Mouse (Mus musculus): ENCODE results near the gene Cnnm3. TPM values are rescaled to one million over a fixed set of nuclear protein-coding genes. Genes with fewer than 3 reads are reported as not detected.

Cnnm3 gene
- polyA plus RNA-seq, 1 experiment: 5.6 TPM

DNA sequence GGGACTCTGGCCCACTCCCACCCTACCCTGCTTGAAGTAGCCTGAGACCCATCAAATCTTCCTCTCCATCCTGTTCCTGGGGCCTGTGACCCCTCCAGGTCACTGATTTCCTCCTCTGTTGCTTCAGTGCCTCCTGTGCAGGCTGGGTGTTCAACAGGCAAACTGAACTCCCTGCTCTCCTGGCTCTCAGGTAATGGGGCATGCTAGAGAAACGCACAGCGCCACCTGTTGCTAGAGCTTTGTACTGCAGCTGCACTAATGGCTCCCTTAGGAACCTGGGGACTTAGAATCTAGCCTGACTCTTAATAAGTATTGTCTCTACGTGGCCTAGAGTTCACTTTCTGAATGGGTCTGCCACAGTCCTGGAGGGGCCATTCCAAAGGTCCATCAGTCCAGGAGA, 10.4 kb upstream of the Cnnm3 start:
- no peak for TF ChIP-seq POLR2A (IDR thresholded peaks at IDR 0.05; ENCODE audit: control insufficient read depth, low read depth, low read length)
- TF ChIP-seq CTCF (IDR thresholded peaks at IDR 0.05; ENCODE audit: control insufficient read depth, insufficient read depth, insufficient replicate concordance, low read depth, low read length): peak; percentile 90; the same call in 1 of the 2 replicates
- Histone ChIP-seq H3K4me1 (ENCODE audit: control insufficient read depth, insufficient read depth, low read length) (no peaks in the 10 kb centered on the region), H3K27ac (ENCODE audit: control insufficient read depth, insufficient read depth, low read depth, low read length) (no peak overlapping the region), H3K27me3 (ENCODE audit: control insufficient read depth, insufficient read depth, low read length) (no peaks in the 10 kb centered on the region), H3K4me3 (ENCODE audit: control insufficient read depth, low read depth, low read length) (no peak overlapping the region), H3K36me3 (ENCODE audit: control insufficient read depth, insufficient read depth, low read length) (peaks cover 1% of the 10 kb centered on the region)

DNA sequence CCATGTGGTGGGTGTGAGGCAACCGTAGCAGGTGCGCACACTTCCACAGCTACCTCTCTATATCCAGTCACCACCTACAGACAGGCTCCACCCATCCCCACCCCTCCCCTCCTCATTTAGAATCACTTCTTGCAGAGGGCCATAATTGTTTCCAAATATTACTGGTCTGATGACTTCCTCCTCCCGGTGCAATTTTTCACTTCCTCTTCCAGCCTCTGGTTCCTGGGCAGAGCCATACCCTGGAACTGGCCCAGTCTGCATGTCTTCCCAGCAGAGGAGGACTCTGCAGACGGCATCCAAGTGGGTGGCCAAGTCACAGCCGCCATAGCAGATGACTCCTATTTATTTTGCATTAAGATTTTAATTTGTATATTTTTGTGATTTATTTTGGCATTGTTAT, 3.4 kb upstream of the Cnnm3 start:
- Histone ChIP-seq H3K4me1 (ENCODE audit: control insufficient read depth, insufficient read depth, low read length) (peaks cover 7% of the 10 kb centered on the region), H3K27me3 (ENCODE audit: control insufficient read depth, insufficient read depth, low read length) (no peaks in the 10 kb centered on the region), H3K4me3 (ENCODE audit: control insufficient read depth, low read depth, low read length) (no peak overlapping the region), H3K27ac (ENCODE audit: control insufficient read depth, insufficient read depth, low read depth, low read length) (no peak overlapping the region), H3K36me3 (ENCODE audit: control insufficient read depth, insufficient read depth, low read length) (peaks cover 3% of the 10 kb centered on the region; the same call in 1 of the 2 replicates)
- no peak for TF ChIP-seq CTCF (IDR thresholded peaks at IDR 0.05; ENCODE audit: control insufficient read depth, insufficient read depth, insufficient replicate concordance, low read depth, low read length)
- no peak for TF ChIP-seq POLR2A (IDR thresholded peaks at IDR 0.05; ENCODE audit: control insufficient read depth, low read depth, low read length)

DNA sequence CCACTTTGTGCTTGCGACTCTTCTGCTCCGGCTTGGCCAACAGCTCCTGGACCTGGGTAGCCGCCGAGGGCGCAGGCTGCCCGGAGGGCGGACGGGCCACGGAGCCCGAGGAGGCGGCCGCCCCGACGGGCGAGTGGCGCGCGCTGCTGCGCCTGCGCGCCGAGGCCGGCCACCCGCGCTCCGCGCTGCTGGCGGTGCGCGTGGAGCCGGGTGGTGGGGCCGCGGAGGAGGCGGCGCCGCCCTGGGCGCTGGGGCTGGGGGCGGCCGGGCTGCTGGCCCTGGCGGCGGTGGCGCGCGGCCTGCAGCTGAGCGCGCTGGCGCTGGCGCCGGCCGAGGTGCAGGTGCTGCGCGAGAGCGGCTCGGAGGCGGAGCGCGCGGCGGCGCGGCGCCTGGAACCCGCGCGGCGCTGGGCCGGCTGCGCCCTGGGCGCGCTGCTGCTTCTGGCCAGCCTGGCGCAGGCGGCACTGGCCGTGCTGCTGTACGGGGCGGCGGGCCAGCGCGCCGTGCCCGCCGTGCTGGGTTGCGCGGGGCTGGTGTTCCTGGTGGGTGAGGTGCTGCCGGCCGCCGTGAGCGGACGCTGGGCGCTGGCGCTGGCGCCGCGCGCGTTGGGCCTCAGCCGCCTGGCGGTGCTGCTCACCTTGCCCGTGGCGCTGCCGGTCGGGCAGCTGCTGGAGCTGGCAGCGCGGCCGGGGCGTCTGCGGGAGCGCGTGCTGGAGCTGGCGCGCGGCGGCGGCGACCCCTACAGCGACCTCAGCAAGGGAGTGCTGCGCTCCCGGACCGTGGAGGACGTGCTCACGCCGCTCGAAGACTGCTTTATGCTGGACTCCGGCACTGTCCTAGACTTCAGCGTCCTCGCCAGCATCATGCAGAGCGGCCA, 660 bp downstream of the Cnnm3 start:
- Histone ChIP-seq H3K4me3 (ENCODE audit: control insufficient read depth, low read depth, low read length) (peak overlapping the region; percentile 92), H3K36me3 (ENCODE audit: control insufficient read depth, insufficient read depth, low read length) (no peaks in the 10 kb centered on the region), H3K27ac (ENCODE audit: control insufficient read depth, insufficient read depth, low read depth, low read length) (peak overlapping the region; percentile 91), H3K27me3 (ENCODE audit: control insufficient read depth, insufficient read depth, low read length) (no peaks in the 10 kb centered on the region), H3K4me1 (ENCODE audit: control insufficient read depth, insufficient read depth, low read length) (peaks cover 8% of the 10 kb centered on the region)
- TF ChIP-seq CTCF (IDR thresholded peaks at IDR 0.05; ENCODE audit: control insufficient read depth, insufficient read depth, insufficient replicate concordance, low read depth, low read length): no peak
- no peak; the same call in 1 of the 2 replicates for TF ChIP-seq POLR2A (IDR thresholded peaks at IDR 0.05; ENCODE audit: control insufficient read depth, low read depth, low read length)

DNA sequence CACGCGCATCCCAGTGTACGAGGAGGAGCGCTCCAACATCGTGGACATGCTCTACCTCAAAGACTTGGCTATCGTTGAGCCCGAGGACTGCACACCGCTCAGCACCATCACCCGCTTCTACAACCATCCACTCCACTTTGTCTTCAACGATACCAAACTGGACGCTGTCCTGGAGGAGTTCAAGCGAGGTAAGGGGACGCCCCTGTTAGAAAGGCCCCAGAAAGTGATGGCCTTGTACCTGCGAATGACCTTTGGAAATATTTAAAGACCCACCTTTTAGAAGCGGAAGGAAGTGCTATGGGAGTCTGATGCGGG, 1.3 kb downstream of the Cnnm3 start:
- H3K36me3 ChIP-seq (ENCODE audit: control insufficient read depth, insufficient read depth, low read length): no peaks in the 10 kb centered on the region
- no peak overlapping the region for H3K27ac ChIP-seq (ENCODE audit: control insufficient read depth, insufficient read depth, low read depth, low read length)
- peaks cover 8% of the 10 kb centered on the region for H3K4me1 ChIP-seq (ENCODE audit: control insufficient read depth, insufficient read depth, low read length)
- peak overlapping the region; percentile 92 for H3K4me3 ChIP-seq (ENCODE audit: control insufficient read depth, low read depth, low read length)
- TF ChIP-seq CTCF (IDR thresholded peaks at IDR 0.05; ENCODE audit: control insufficient read depth, insufficient read depth, insufficient replicate concordance, low read depth, low read length): no peak
- no peak for TF ChIP-seq POLR2A (IDR thresholded peaks at IDR 0.05; ENCODE audit: control insufficient read depth, low read depth, low read length)
- H3K27me3 ChIP-seq (ENCODE audit: control insufficient read depth, insufficient read depth, low read length): no peaks in the 10 kb centered on the region

DNA sequence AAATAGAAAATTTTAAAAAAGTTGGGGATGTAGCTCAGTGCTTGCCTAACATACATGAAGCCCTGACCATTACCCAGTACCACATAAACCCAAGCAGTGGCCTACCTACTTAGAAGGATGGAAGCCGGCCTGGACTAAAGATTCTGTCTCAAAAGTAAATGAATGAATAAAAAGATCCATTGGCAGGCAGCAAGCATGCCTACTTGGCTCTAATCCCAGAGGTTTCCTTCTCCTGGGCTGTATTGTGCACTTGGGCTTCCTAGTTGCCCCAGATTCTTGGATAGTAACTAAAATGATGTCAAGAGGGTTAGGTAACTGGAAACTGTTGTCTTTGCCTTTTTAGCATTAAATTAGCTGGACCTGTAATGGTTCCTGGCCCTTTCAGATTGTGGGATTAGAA, 1.6 kb downstream of the Cnnm3 start:
- Histone ChIP-seq H3K4me3 (ENCODE audit: control insufficient read depth, low read depth, low read length) (no peak overlapping the region), H3K27ac (ENCODE audit: control insufficient read depth, insufficient read depth, low read depth, low read length) (no peak overlapping the region), H3K27me3 (ENCODE audit: control insufficient read depth, insufficient read depth, low read length) (no peaks in the 10 kb centered on the region), H3K4me1 (ENCODE audit: control insufficient read depth, insufficient read depth, low read length) (peaks cover 8% of the 10 kb centered on the region), H3K36me3 (ENCODE audit: control insufficient read depth, insufficient read depth, low read length) (no peaks in the 10 kb centered on the region)
- TF ChIP-seq CTCF (IDR thresholded peaks at IDR 0.05; ENCODE audit: control insufficient read depth, insufficient read depth, insufficient replicate concordance, low read depth, low read length): no peak
- TF ChIP-seq POLR2A (IDR thresholded peaks at IDR 0.05; ENCODE audit: control insufficient read depth, low read depth, low read length): no peak

DNA sequence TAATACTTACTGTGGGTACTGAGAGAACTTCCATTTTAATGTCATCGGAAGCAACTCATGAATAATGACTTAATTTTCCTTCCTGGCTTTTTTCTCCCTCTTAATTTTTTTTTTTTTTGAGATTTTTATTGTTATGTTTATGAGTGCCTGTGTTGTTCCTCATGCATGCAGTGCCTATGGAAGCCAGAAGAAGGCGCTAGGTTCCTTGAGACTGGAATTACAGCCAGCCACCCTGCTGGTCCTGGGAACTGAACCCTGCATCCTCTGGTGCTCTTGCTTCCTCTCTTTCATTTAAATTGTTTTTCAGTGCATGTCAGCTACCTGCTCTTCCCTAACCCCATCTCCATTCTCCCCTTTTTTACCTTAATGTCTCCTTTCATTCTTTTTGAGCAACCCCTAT, 2.1 kb downstream of the Cnnm3 start:
- Histone ChIP-seq H3K27ac (ENCODE audit: control insufficient read depth, insufficient read depth, low read depth, low read length) (no peak overlapping the region), H3K27me3 (ENCODE audit: control insufficient read depth, insufficient read depth, low read length) (no peaks in the 10 kb centered on the region), H3K4me1 (ENCODE audit: control insufficient read depth, insufficient read depth, low read length) (peaks cover 8% of the 10 kb centered on the region), H3K36me3 (ENCODE audit: control insufficient read depth, insufficient read depth, low read length) (no peaks in the 10 kb centered on the region), H3K4me3 (ENCODE audit: control insufficient read depth, low read depth, low read length) (no peak overlapping the region)
- TF ChIP-seq CTCF (IDR thresholded peaks at IDR 0.05; ENCODE audit: control insufficient read depth, insufficient read depth, insufficient replicate concordance, low read depth, low read length) (peak; percentile 20; the same call in 1 of the 2 replicates), POLR2A (IDR thresholded peaks at IDR 0.05; ENCODE audit: control insufficient read depth, low read depth, low read length) (no peak)

DNA sequence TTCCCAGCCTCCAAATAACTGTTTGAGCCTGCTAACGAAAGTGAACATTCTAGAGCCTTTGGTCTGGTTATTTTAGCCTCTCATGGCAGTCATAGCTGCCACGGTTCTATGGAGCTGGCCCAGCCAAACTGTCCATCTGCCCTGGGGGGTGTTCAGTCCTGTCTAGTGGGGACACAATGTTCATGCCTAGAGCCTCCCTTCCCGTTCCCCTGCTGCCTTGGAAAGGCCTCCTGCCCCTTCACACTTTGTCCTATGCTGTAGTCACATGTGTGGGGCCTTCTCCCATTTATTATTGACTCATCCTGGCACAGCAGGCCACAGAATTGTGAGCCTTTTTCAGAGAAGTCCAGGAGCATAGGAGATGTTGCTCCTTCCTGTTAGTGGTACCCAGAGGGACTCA, 6.6 kb downstream of the Cnnm3 start:
- TF ChIP-seq CTCF (IDR thresholded peaks at IDR 0.05; ENCODE audit: control insufficient read depth, insufficient read depth, insufficient replicate concordance, low read depth, low read length) (no peak), POLR2A (IDR thresholded peaks at IDR 0.05; ENCODE audit: control insufficient read depth, low read depth, low read length) (no peak)
- no peaks in the 10 kb centered on the region; the same call in 1 of the 2 replicates for H3K36me3 ChIP-seq (ENCODE audit: control insufficient read depth, insufficient read depth, low read length)

More for the DNA sequence above, 6.6 kb downstream of the Cnnm3 start:
- Histone ChIP-seq H3K27ac (ENCODE audit: control insufficient read depth, insufficient read depth, low read depth, low read length) (no peak overlapping the region), H3K4me1 (ENCODE audit: control insufficient read depth, insufficient read depth, low read length) (peaks cover under 1% of the 10 kb centered on the region; the same call in 1 of the 2 replicates), H3K4me3 (ENCODE audit: control insufficient read depth, low read depth, low read length) (no peak overlapping the region), H3K27me3 (ENCODE audit: control insufficient read depth, insufficient read depth, low read length) (no peaks in the 10 kb centered on the region)

Measured in testis, adult 2 months (tissue).